Mouse (Mus musculus) T-helper 1 cell (primary cell): ENCODE results near the gene Eif2s3x.
"Not testable (repeated sequence)": the region's sequence is repeated elsewhere in the genome, so short reads cannot be mapped to it uniquely, and the experiment has no call there.

Experiments
- in situ Hi-C: fragments of 300-600 bp; cut with MboI, MseI; formaldehyde crosslinking; loops from one replicate; pipeline ENCODE4 v1.15.1; 2025; ENCODE audit warnings: high pct_unique_total_duplicates

Gene Eif2s3x

DNA sequence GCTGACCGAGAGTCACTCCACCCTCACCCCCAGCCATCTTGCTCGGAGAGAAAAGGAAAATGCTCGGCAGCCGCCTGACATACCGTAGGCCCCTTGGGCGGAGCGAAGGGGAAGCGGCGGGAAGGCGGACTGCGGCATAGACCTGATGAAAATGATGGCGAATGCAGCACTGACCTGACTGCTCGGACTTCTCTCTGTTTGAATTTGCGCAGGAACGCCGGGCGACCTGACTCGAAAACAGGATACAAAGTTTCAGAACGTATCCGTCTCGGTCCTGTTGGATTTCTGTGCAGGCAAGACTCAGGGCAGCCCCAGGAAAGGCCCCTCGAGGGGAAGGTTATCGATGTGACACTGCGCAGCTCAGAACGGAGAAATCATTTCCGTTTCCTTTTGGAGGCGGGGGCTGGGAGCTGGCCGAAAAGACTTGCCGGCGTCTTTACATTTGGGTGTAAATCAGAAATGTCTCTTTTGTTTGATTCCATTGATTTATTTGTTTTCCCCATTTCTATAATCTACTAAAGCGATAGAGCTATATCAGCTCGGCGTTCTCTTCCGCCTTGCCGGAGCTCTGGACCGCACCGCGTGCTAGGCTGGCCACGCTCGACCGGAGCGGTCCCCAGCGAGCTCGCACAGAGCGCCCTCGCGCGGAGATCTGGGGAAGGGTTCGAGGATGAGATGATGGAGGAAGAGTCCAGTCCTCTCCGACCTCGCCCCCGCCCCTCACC, at the start of gene Eif2s3x:
Gene Eif2s3x (minus strand): TSS at position 266 of the 725 bp plus-strand sequence.
- in situ Hi-C loops: no loop called here

DNA sequence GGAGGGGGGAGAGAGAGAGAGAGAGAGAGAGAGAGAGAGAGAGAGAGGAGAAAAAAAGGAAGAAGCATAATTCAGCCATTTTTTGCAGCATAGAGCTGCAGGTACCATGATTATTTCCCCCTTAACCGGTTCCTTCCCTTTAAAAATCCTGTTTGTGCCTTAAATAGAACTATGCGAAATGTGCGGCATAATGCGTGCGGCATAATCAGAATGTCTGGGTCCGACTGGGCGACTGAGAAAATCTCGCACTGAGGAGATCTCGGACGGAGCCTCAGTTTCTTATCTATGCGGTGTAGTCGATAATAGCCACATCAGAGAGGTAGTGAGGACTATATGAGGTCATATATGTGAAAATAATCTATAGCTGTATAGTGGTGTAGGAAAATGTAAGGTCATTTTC, 22.9 kb upstream of the Eif2s3x start:
- in situ Hi-C loops: no loop called here

DNA sequence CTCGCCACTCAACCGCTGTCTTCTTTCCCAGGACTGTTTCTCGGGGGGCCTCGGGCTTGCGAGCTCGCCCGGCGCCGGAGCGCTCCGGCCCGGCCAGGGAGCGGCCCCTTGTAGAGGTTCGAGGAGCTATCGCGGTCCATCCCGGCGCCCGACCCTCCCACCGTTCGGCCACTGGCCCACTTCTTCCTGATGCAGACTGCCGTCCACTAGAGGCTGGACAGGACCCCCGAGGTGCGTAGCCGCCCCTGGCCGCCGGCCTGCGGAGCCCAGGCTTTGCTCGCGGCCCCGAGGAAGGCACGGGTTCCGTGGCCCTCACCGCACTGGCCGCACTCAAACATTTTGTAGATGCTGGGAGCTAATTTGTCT, 22.5 kb upstream of the Eif2s3x start:
- in situ Hi-C loops: no loop called here

DNA sequence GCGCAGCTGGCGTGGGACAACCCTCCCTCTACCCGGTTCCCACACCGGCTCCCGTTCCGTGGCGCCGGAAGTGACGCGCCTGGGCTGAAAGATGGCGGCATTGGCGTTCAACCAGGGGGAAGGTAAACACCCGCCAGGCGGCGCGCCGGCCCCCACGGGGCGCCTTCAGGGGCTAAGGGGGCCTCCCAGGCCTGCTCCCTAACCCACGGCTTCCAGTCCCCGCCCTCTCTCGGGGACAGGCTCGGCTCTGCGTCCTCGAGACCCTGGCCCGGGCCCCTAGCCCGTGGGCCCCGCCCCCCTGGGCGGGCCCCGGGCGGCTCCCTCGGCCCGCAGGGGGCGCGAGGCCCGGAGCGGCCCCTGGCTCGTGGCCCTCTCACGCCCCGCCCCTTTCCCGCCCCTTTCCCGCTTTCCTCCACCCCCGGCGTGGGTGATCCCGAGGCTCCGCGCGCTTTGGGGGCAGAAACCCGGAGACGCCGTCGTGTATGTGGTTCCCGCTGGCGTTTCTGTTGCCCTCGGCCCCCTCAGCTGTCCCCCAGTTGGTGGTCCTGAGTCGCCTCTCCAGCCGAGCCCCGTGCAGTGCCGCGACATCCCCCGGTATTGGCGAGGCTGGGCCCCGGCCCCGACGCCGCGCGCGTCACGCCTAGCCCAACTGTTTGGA, 22.0 kb upstream of the Eif2s3x start, which contains the start of gene Klhl15:
Gene Klhl15 (plus strand): TSS at position 68 of the 658 bp plus-strand sequence.
- in situ Hi-C loops: no loop called here

DNA sequence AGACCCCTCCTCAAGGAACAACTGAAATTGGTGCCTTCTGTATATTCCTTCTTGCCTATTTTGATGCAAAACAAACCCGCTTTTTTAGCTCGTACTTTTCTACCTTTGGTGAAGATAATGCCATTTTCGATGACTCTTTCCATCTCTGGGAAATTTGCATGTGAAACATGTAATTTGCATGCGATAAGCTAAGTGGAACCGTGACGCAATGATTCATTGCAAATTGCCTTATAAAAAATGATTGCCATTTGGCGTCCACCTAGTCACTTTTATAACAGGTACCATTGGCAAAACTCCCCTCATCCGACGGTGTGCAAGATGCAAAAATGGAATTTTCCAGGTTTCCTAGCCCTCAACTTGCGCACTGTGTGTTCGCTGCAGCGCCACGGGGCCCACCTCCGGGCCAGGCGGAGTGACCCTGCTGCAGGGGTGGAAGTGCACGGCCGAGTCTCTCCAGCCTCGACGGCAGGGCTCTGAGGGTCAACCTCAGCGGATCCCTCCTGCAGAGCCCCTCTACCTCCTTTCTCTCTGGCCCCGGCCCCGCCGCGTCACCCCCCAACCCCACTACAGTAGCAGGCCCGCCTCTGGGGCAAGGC, 21.4 kb upstream of the Eif2s3x start:
- in situ Hi-C loops: no loop called here

DNA sequence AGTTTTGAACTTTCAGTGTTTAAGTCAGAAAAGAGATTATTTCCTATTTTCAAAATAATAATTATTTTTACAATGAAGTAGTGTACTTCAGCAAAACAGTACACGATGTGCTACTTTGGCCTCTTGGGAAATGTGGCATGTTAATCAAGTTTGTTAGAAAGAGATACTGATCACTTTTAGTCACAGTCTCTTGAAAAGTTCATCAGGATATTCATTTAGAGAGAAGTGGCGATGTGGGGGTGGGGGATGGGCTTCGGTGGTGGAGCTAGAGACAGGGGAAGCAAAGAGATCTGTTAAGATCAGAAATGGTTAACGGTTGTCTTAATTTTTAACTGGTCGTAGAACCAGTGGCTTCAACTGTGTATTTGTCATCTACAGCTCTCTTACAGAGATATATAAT, 20.8 kb upstream of the Eif2s3x start:
- in situ Hi-C loops: no loop called here

DNA sequence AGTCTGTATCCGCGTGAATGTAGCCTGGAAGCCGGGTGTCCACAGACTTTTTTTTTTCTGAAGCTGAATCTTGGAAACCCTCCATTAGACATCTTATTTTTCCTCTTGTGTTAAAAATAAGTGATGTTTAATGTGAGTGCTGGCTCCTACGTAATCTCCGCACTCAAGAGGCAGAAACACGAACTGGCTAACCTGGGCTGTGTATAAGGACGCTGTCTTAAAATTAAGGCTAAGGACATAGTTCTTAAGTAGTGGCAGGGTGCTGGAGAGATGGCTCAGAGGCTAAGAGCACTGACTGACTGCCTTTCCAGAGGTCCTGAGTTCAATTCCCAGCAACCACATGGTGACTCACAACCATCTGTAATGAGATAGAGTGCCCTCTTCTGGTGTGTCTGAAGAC, 722 bp upstream of the Eif2s3x start:
- in situ Hi-C loops: no loop called here

DNA sequence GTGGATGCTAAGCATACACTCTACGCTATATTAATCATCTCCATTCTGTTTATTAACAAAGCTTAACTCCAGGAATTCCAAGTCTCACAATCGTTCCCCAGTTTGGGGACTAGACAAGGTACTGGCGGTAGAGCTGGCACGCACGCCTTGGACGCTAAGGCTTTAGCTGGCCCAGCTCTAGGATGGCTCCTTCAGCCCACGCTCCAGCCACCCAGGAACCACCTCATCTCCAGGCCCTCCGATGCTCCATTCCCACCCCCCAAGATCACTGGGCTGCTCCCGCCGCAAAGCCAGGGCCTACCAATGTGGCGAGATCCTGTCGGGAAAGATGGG, 432 bp downstream of the Eif2s3x start:
- in situ Hi-C loops: no loop called here

DNA sequence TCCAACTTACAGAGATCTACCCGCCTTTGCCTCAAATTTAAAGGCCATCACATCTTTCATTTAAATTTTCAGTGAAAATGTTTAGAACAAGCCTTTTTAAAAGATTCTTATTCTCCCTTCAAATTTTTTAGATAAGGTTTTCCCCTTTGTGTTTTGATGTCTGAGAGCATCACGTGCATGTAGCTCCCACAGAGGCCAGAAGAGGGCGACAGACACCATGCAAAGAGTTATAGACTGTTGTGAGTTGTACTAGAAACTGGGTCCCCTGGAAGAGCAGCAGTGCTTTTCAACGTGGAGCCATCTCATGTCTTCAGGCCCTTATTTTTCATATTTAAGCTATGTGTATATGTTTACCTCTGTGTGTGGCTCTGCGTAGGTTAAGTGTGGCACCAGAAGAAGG, 14.9 kb downstream of the Eif2s3x start:
- in situ Hi-C loops: no loop called here

DNA sequence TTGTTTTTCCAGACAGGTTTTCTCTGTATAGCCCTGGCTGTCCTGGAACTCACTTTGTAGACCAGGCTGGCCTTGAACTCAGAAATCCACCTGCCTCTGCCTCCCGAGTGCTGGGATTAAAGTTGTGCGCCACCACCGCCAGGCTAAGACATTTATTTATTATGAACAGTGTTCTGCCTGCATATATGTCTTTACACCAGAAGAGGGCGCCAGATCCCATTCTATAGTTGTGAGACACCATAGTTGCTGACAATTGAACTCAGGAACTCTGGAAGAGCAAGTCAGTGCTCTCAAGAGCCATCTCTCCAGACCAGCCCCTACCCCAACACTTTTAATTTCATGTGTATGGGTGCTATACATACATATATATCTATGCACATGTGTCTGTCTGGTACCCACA, 18.8 kb downstream of the Eif2s3x start:
- in situ Hi-C loops: not testable (repeated sequence)

DNA sequence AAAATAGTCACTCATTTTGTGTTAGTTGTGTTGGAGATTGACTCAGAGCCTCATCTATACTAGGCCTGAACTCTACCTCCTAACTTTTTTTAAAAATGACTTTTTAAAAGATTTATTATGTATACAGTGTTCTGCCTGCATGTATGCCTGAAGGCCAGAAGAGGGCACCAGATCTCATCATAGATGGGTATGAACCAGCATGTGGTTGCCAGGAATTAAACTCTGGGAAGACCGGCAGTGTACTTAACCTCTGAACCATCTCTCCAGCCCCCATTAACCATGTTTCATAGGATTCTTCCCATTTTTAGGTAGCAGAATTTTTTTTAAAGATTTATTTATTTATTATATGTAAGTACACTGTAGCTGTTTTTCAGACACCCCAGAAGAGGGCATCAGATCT, 27.5 kb downstream of the Eif2s3x start:
- in situ Hi-C loops: no loop called here

DNA sequence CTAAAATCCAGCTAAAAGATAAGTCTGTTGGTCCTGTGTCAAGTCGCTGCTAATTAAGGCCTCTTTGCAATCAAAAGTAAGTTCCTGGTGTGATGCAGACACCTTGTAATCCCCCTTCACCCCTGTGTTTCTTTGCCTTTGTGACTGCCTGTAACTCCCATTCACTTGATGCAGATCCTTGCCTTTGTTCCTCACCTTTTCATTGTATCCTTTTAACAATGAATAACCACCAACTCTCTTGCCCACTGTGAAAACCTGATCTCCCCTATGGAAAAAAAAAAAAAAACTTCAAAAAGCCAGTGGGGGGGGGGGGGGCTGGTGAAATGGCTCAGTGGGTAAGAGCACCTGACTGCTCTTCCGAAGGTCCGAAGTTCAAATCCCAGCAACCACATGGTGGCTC, 28.8 kb downstream of the Eif2s3x start:
- in situ Hi-C loops: no loop called here

DNA sequence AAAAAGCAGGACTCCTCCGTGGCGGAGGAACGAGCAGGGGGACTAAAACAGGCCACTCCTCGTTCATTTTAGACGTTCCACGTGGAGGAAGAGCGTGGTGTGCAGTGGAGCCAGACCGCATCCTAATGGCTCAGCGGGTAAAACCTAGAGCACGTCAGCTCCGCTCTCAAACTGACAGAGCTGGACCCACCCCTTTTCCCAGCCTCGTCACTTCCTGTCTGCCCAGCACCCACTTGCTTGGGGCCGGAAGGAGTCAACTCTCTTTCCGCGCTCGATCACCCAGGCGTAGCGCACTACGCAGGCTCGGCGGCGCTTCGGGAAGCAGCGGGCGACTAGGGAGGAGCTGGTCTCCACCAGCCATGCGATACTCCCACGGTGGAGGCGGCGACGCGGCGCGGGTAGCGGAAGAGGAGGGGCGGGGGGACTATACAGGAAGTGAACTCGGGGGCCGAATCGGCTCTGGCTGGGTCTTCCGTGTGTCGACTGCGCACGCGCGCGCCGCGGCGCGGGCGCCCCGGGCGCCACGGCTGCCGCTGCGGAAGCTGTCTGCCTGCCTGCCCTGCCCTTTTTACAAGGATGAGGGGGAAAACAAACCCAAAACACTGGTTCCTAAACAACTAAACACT, 34.8 kb downstream of the Eif2s3x start:
- in situ Hi-C loops: no loop called here

DNA sequence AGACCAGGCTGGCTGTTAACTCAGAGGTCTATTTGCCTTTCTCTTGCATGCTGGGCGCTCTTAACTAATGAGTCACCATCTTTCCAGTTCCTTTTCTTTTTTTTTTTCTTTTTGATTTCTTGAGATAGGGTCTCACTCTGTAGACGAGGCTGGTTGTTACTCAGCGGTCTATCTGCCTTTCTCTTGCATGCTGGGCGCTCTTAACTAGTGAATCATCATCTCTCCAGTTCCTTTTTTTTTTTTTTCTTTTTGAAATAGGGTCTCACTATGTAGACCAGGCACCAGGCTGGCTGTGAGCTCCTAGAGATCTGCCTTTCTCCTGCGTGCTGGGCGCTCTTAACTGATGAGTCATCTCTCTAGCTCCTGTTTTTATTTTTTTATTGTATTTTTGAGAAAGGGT, 43.3 kb downstream of the Eif2s3x start:
- in situ Hi-C loops: no loop called here

DNA sequence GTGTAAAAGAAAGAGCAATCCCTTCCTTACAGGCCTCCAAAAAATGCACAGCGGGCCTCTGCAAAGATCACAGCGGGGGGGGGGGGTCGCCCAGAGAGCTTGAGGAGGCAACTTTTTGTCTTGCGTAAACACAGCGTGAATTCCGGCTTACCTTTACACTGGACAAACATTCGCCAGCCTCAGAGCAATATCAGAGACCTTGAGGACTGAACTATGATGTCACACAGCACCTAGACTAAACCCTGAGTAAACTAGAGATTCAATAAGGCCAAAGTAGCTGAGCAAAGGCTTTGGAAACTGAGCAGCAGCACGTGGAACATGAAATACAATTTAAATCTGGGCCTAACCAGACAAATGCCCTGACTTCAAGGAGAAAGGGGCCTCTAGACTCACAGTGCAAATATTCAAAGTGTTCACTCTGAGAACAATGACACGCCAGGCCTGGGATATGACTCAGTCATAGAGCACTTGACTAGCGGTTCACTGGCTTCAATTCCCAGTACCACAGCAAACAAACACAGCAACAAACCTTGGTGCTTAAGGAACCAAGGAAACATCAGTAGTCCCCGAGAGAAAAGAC, 60.3 kb downstream of the Eif2s3x start:
- in situ Hi-C loops: no loop called here

DNA sequence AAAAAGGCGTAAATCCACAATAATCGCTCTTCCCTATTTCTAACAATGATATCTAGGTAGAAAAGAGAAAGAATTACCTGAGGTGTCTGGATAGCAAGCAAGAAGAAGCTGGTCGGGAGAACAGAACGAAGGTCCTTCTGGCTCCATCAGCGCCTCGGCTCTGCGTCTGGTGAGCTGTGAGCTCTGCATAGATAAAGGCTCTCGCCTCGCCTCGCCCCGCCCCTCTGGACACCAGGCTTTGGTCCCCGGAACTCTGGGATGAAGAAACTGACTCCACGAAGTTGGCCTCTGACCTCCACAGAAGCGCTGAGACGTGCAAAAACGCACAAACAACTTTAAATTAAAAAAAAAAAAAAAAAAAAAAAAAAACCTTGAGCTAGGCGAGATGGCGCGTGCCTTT, 62.2 kb downstream of the Eif2s3x start:
- in situ Hi-C loops: no loop called here

DNA sequence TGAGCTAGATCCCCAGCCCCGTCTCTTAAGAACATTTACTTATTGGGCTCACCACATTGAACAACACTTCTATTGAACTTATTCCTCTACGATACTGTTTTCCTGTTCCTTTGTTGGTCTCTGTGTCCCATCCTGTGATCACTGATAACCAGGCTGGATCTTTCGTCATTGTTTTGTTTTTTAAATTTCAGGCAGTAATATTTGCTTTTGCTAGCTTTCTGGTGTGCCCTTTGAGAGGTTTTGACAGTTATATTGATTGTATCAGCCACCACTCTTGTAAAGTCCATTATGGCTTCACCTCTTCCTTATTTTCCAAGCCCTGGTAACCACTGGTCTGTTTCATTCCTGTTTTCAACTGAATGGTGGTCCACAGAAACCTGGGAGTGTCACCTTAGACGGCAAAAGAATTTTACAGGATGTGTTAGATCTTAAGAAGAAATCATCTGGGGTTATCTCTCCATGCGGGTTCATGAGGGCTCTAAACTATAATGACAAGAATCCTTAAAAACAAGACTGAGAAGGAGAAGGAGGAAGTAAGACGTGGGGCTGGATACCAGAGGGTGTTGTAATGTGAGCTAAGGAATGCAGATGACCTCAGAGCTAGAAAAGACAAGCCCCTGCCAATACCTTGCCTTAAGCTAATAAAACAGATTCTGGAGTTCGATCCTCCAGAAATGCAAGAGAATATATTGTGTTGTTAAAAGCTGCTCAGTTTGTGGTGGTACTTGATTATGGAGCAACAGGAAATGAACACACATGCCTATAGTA, 70.5 kb downstream of the Eif2s3x start:
- in situ Hi-C loops: no loop called here

DNA sequence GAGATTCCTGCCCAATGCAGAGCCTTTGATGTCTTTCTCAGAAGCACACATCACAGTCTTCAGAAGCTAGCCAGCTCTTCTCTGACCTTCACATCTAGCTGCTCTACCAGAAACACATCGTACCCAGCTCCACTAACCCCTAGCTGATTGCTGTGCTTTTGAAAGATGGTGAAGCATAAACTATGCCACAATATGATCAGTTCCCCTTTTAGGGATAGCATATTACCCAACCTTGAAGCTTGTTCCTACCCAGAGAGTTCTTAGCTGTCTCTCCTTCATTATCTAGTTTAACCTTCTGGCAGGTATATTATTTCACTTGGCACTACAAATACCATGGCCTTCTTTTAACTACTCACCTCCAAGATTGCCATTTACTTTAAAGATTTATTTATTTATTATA, 72.6 kb downstream of the Eif2s3x start:
- in situ Hi-C loops: no loop called here
